In genomic region chr15:97752491-97752890, GRCm38 (mm10) we compare ENCODE assay signal across 13 mouse cellular contexts. TPM values are rescaled to one million over a fixed set of nuclear protein-coding genes. Genes with fewer than 3 reads are reported as not detected.
"Had no signal": no experiment of that assay in that cellular context is flagged by ENCODE, and none has a peak within 500 bp of the region (broad histone marks: within the 10 kb centered on the region; RNA-seq: fewer than 3 reads in every experiment).

No protein-coding gene starts in this region.

- ATAC-seq: intestine, postnatal 0 days had no signal

- H3K9ac ChIP-seq: liver, embryonic 13.5 days had no signal

- DNase-seq: layer of hippocampus, adult 9-11 months; layer of hippocampus, postnatal 36 days; liver, embryonic 13.5 days; lung, adult 2 months; lung, postnatal 14 days; lung, postnatal 4 days; midbrain, embryonic 14.5 days; thymus, adult 18-20 months; thymus, postnatal 36 days had no signal

- H3K27ac ChIP-seq: left cerebral cortex, adult 2 months; liver, embryonic 13.5 days had no signal

- H3K4me3 ChIP-seq: left cerebral cortex, adult 2 months; liver, embryonic 13.5 days had no signal

- H3K9me3 ChIP-seq: liver, embryonic 13.5 days had no signal

- H3K4me2 ChIP-seq: liver, embryonic 13.5 days; midbrain, embryonic 11.5 days had no signal

- H3K36me3 ChIP-seq: liver, embryonic 13.5 days had no signal

RNA-seq across cellular contexts. Expression of gene Endou, which starts 21.4 kb away (rescaled TPM):
- polyA plus RNA-seq: liver, embryonic 13.5 days; neural tube, embryonic 14.5 days had no signal
